In genomic region chr17:33955555-33956214, GRCm38 (mm10) we compare ENCODE assay signal across 7 mouse cellular contexts. TPM values are rescaled to one million over a fixed set of nuclear protein-coding genes. Genes with fewer than 3 reads are reported as not detected.
DNase-seq lines count a peak whose midpoint lies in the region; ATAC-seq lines count a peak whose summit lies in the region.

TSS of gene Vps52 (plus strand) at chr17:33955812.
TSS of gene Rps18 (minus strand) at chr17:33956001.

- peak; percentile 83 for DNase-seq in adrenal gland, postnatal 25 days
- DNase-seq in heart, adult 11 months = peak; percentile 99
- DNase-seq in kidney, adult 18-20 months = peak; percentile 95
- peak; percentile 97 for DNase-seq in limb, embryonic 11.5 days (ENCODE audit: low spot score)
- DNase-seq in midbrain, embryonic 14.5 days = peak; percentile 98
- peak; percentile 89 to 96 for DNase-seq in spleen, adult 18-20 months

- peak within 1 kb of the TSS; percentile 68 for H3K4me3 ChIP-seq in embryonic facial prominence, embryonic 12.5 days
- peak within 1 kb of the TSS; percentile 100 for H3K4me3 ChIP-seq in limb, embryonic 11.5 days (ENCODE audit: low read depth, low read length)
- peak within 1 kb of the TSS; percentile 90 for H3K4me3 ChIP-seq in midbrain, embryonic 14.5 days (replicated peaks; ENCODE audit: low read depth, low read length)

- peaks cover 46% of the 10 kb centered on the region for H3K4me1 ChIP-seq in embryonic facial prominence, embryonic 12.5 days
- peaks cover 41% of the 10 kb centered on the region for H3K4me1 ChIP-seq in limb, embryonic 11.5 days (ENCODE audit: control insufficient read depth, insufficient read depth, low read length)
- peaks cover 20% of the 10 kb centered on the region for H3K4me1 ChIP-seq in midbrain, embryonic 14.5 days (ENCODE audit: control insufficient read depth, insufficient read depth, low read length)

- H3K9ac ChIP-seq in embryonic facial prominence, embryonic 12.5 days = peak within 1 kb of the TSS; percentile 90
- H3K9ac ChIP-seq in limb, embryonic 11.5 days (ENCODE audit: low read length) = peak within 1 kb of the TSS; percentile 98
- peak within 1 kb of the TSS; percentile 89 for H3K9ac ChIP-seq in midbrain, embryonic 14.5 days (replicated peaks; ENCODE audit: low read length)

- peak within 1 kb of the TSS; percentile 95 for H3K4me2 ChIP-seq in embryonic facial prominence, embryonic 12.5 days (replicated peaks)
- peak within 1 kb of the TSS; percentile 82 for H3K4me2 ChIP-seq in limb, embryonic 11.5 days (ENCODE audit: low read depth, severe bottlenecking)
- H3K4me2 ChIP-seq in midbrain, embryonic 14.5 days (ENCODE audit: low read length) = peak within 1 kb of the TSS; percentile 93

- under 1% methylated on average over 50 of the region's 50 CpGs for WGBS in embryonic facial prominence, embryonic 12.5 days
- under 1% methylated on average over 50 of the region's 50 CpGs for WGBS in limb, embryonic 11.5 days
- WGBS in midbrain, embryonic 14.5 days = under 1% methylated on average over 50 of the region's 50 CpGs

- ATAC-seq in embryonic facial prominence, embryonic 12.5 days (ENCODE audit: insufficient number of reproducible peaks, insufficient read depth, low FRiP score, low TSS enrichment) = peak; percentile 76
- peak; percentile 89 for ATAC-seq in limb, embryonic 11.5 days (ENCODE audit: insufficient number of reproducible peaks, low FRiP score, low TSS enrichment, low read depth)
- ATAC-seq in midbrain, embryonic 14.5 days (ENCODE audit: low FRiP score, low TSS enrichment) = peak; percentile 89

- H3K27ac ChIP-seq in embryonic facial prominence, embryonic 12.5 days = peak within 1 kb of the TSS; percentile 94
- peak within 1 kb of the TSS; percentile 89 for H3K27ac ChIP-seq in limb, embryonic 11.5 days (replicated peaks; ENCODE audit: low read depth, low read length)
- H3K27ac ChIP-seq in midbrain, embryonic 14.5 days (replicated peaks; ENCODE audit: low read depth, low read length) = peak within 1 kb of the TSS; percentile 91

- no peaks in the 10 kb centered on the region for H3K27me3 ChIP-seq in embryonic facial prominence, embryonic 12.5 days
- H3K27me3 ChIP-seq in limb, embryonic 11.5 days (ENCODE audit: control insufficient read depth, insufficient read depth, low read length) = no peaks in the 10 kb centered on the region
- H3K27me3 ChIP-seq in midbrain, embryonic 14.5 days (ENCODE audit: control insufficient read depth, insufficient read depth, low read length) = no peaks in the 10 kb centered on the region

- no peaks in the 10 kb centered on the region for H3K9me3 ChIP-seq in embryonic facial prominence, embryonic 12.5 days
- no peaks in the 10 kb centered on the region for H3K9me3 ChIP-seq in limb, embryonic 11.5 days (ENCODE audit: control insufficient read depth, low read length)
- H3K9me3 ChIP-seq in midbrain, embryonic 14.5 days (ENCODE audit: control insufficient read depth, low read length) = no peaks in the 10 kb centered on the region

- H3K36me3 ChIP-seq in embryonic facial prominence, embryonic 12.5 days = peaks cover 49% of the 10 kb centered on the region
- H3K36me3 ChIP-seq in limb, embryonic 11.5 days (ENCODE audit: control insufficient read depth, insufficient read depth, low read length) = peaks cover 15% of the 10 kb centered on the region
- H3K36me3 ChIP-seq in midbrain, embryonic 14.5 days (ENCODE audit: control insufficient read depth, insufficient read depth, low read length) = peaks cover 52% of the 10 kb centered on the region

RNA-seq across cellular contexts. Expression of gene Vps52, which starts in this region (rescaled TPM):
- 57.4 and 70.0 TPM in 2 replicates for total RNA-seq in adrenal gland, postnatal 25 days (2021)
- 55.2 and 55.9 TPM in 2 replicates for polyA plus RNA-seq in embryonic facial prominence, embryonic 12.5 days (2016; fragmentation: Nextera tagmentation; extraction: Ambion mirVana)
- polyA plus RNA-seq in limb, embryonic 11.5 days (2014; fragmentation: Nextera tagmentation; extraction: Ambion mirVana) = 35.6 and 37.1 TPM in 2 replicates
- 50.6 and 63.2 TPM in 2 replicates for polyA plus RNA-seq in midbrain, embryonic 14.5 days (2014; fragmentation: Nextera tagmentation; extraction: Ambion mirVana)

RNA-seq across cellular contexts. Expression of gene Rps18, which starts in this region (rescaled TPM):
- 630 and 736 TPM in 2 replicates for total RNA-seq in adrenal gland, postnatal 25 days (2021)
- 1,303 and 1,336 TPM in 2 replicates for polyA plus RNA-seq in embryonic facial prominence, embryonic 12.5 days (2016; fragmentation: Nextera tagmentation; extraction: Ambion mirVana)
- 1,618 and 1,641 TPM in 2 replicates for polyA plus RNA-seq in limb, embryonic 11.5 days (2014; fragmentation: Nextera tagmentation; extraction: Ambion mirVana)
- polyA plus RNA-seq in midbrain, embryonic 14.5 days (2014; fragmentation: Nextera tagmentation; extraction: Ambion mirVana) = 872 and 980 TPM in 2 replicates

Comparison
In these comparisons a context has a peak if more than half of its experiments do, and no peak if none do; other contexts are left out.
1. Peak in every context shown above with its lines: DNase-seq, ATAC-seq, H3K4me3 ChIP-seq and H3K27ac ChIP-seq.